Mouse (Mus musculus) heart, embryonic 11.5 days (tissue): Measurements from ENCODE around the gene Olfr703. TPM values are rescaled to one million over a fixed set of nuclear protein-coding genes. Genes with fewer than 3 reads are reported as not detected.

Experiments
- polyA plus RNA-seq: library from polyadenylated mRNA; unstranded; fragments of >200 nt; fragmentation: Nextera tagmentation; extraction: Ambion mirVana; gene quantifications from 2 replicates; pipeline ENCODE4 v1.2.1, GENCODE M21; 2014

Olfr703 gene
- polyA plus RNA-seq, 1 experiment from 2014 or later = not detected

Other genes starting within 250 kb of the Olfr703 start
- not detected in 2 replicates for gene Olfr693, start 162.8 kb upstream of the Olfr703 start, polyA plus RNA-seq
- gene Olfr694, start 151.5 kb upstream of the Olfr703 start, polyA plus RNA-seq = not detected in 2 replicates
- not detected in 2 replicates for gene Olfr695, start 127.0 kb upstream of the Olfr703 start, polyA plus RNA-seq
- gene Olfr697, start 100.9 kb upstream of the Olfr703 start, polyA plus RNA-seq = not detected in 2 replicates
- not detected in 2 replicates for gene Olfr698, start 88.0 kb upstream of the Olfr703 start, polyA plus RNA-seq
- gene Olfr699, start 50.2 kb upstream of the Olfr703 start, polyA plus RNA-seq = not detected in 2 replicates
- not detected in 2 replicates for gene Olfr700, start 34.5 kb upstream of the Olfr703 start, polyA plus RNA-seq
- not detected in 2 replicates for gene Olfr701, start 29.2 kb upstream of the Olfr703 start, polyA plus RNA-seq
- not detected in 2 replicates for gene Olfr702, start 9.5 kb upstream of the Olfr703 start, polyA plus RNA-seq
- not detected in 2 replicates for gene Olfr704, start 19.8 kb downstream of the Olfr703 start, polyA plus RNA-seq
- not detected in 2 replicates for gene Olfr705, start 33.5 kb downstream of the Olfr703 start, polyA plus RNA-seq
- gene Olfr706, start 44.8 kb downstream of the Olfr703 start, polyA plus RNA-seq = not detected in 2 replicates
- not detected in 2 replicates for gene Olfr707, start 57.9 kb downstream of the Olfr703 start, polyA plus RNA-seq
- not detected in 2 replicates for gene Olfr1532-ps1, start 64.6 kb downstream of the Olfr703 start, polyA plus RNA-seq
- not detected in 2 replicates for gene Olfr709-ps1, start 88.9 kb downstream of the Olfr703 start, polyA plus RNA-seq
- not detected in 2 replicates for gene Olfr710, start 105.0 kb downstream of the Olfr703 start, polyA plus RNA-seq
- gene Olfr6, start 120.6 kb downstream of the Olfr703 start, polyA plus RNA-seq = not detected in 2 replicates
- gene Olfr711, start 132.1 kb downstream of the Olfr703 start, polyA plus RNA-seq = not detected in 2 replicates
- gene Olfr2, start 162.7 kb downstream of the Olfr703 start, polyA plus RNA-seq = not detected in 2 replicates
- not detected in 2 replicates for gene Olfr713, start 187.8 kb downstream of the Olfr703 start, polyA plus RNA-seq
- gene Olfr714, start 227.6 kb downstream of the Olfr703 start, polyA plus RNA-seq = not detected in 2 replicates
- gene Olfr17, start 249.9 kb downstream of the Olfr703 start, polyA plus RNA-seq = not detected in 2 replicates